In genomic region chr17:33779271-33779966, GRCm38 (mm10) we compare ENCODE assay signal across 9 mouse cellular contexts. TPM values are rescaled to one million over a fixed set of nuclear protein-coding genes. Genes with fewer than 3 reads are reported as not detected.
DNase-seq lines count a peak whose midpoint lies in the region; ATAC-seq and TF ChIP-seq lines count a peak whose summit lies in the region.
"Had no signal": no experiment of that assay in that cellular context is flagged by ENCODE, and none has a peak within 500 bp of the region (broad histone marks: within the 10 kb centered on the region; RNA-seq: fewer than 3 reads in every experiment).

No protein-coding gene starts in this region.

- peaks cover 29% of the 10 kb centered on the region for H3K4me1 ChIP-seq in hindbrain, postnatal 0 days (ENCODE audit: insufficient read depth, low read length)

- DNase-seq in adrenal gland, adult 2 months = peak; percentile 91
- peak; percentile 84 for DNase-seq in embryo, embryonic 10 days (ENCODE audit: low spot score)
- peak; percentile 92 to 94 for DNase-seq in gastrocnemius, adult 8-10 months (ENCODE audit: low spot score in 2 of 2)
- peak; percentile 92 for DNase-seq in hindbrain, postnatal 0 days (ENCODE audit: low spot score)
- DNase-seq in left cerebral cortex, adult 11 months (ENCODE audit: low spot score) = peak; percentile 65
- peak; percentile 97 for DNase-seq in lung, postnatal 10 days
- DNase-seq in skeletal muscle tissue, adult 2 months (ENCODE audit: low read depth, low spot score) = peak; percentile 94
- no peak for DNase-seq in T-cell, adult 2 months (ENCODE audit: low spot score)

- no peak for TF ChIP-seq CTCF in hindbrain, postnatal 0 days (IDR thresholded peaks at IDR 0.05; ENCODE audit: low read depth)

- H3K9me3 ChIP-seq in hindbrain, postnatal 0 days (ENCODE audit: low read length) = no peaks in the 10 kb centered on the region

- peak overlapping the region; percentile 86 for H3K4me2 ChIP-seq in hindbrain, postnatal 0 days (ENCODE audit: low read depth, low read length)

- no peaks in the 10 kb centered on the region for H3K36me3 ChIP-seq in hindbrain, postnatal 0 days (ENCODE audit: insufficient read depth, low read length)

- peak overlapping the region; percentile 46 for H3K4me3 ChIP-seq in hindbrain, postnatal 0 days (ENCODE audit: low read length)

- peak; percentile 91 for ATAC-seq in hindbrain, postnatal 0 days

- 0 out of 2 replicates have a peak overlapping the region, but pooled peaks have one; percentile 28 for H3K9ac ChIP-seq in hindbrain, postnatal 0 days (replicated peaks; ENCODE audit: low read length)

- peak overlapping the region; percentile 75 for H3K27ac ChIP-seq in hindbrain, postnatal 0 days

- H3K27me3 ChIP-seq in hindbrain, postnatal 0 days (ENCODE audit: insufficient read depth, low read length) = no peaks in the 10 kb centered on the region

- WGBS in hindbrain, postnatal 0 days = 40% methylated on average over 9 of the region's 9 CpGs

RNA-seq across cellular contexts. Expression of gene Angptl4, which starts 2.2 kb away (rescaled TPM):
- total RNA-seq in adrenal gland, adult 2 months (2021) = 100 to 1,000 TPM in 1 of 2 experiments, 10 to 100 TPM in 1; 44.5 to 100 TPM
- polyA plus RNA-seq in adrenal gland, adult 2 months (2012; rRNA removed) = 131 and 261 TPM in 2 replicates
- total RNA-seq in gastrocnemius, adult 8-10 months (2022) = 1 to 10 TPM in 3 of 4 experiments, under 1 TPM in 1; 0.41 to 5.5 (median 3.0) TPM
- total RNA-seq in hindbrain, postnatal 0 days (2014; rRNA removed) = 24.0 and 24.7 TPM in 2 replicates
- 31.9 and 37.5 TPM in 2 replicates for polyA plus RNA-seq in hindbrain, postnatal 0 days (2015; fragmentation: Nextera tagmentation; extraction: Ambion mirVana)
- polyA plus RNA-seq: erythroblast, embryonic 14.5 days had no signal

RNA-seq across cellular contexts. Expression of gene Rab11b, which starts 19.1 kb away (rescaled TPM):
- 100 to 1,000 TPM; 247 to 267 TPM for total RNA-seq in adrenal gland, adult 2 months (2021)
- polyA plus RNA-seq in adrenal gland, adult 2 months (2012; rRNA removed) = 522 and 543 TPM in 2 replicates
- total RNA-seq in gastrocnemius, adult 8-10 months (2022) = 100 to 1,000 TPM; 131 to 136 (median 133) TPM
- 123 and 163 TPM in 2 replicates for total RNA-seq in hindbrain, postnatal 0 days (2014; rRNA removed)
- polyA plus RNA-seq in hindbrain, postnatal 0 days (2015; fragmentation: Nextera tagmentation; extraction: Ambion mirVana) = 546 and 583 TPM in 2 replicates

RNA-seq across cellular contexts. Expression of gene Kank3, which starts 30.9 kb away (rescaled TPM):
- 10 to 100 TPM; 55.9 to 66.2 TPM for total RNA-seq in adrenal gland, adult 2 months (2021)
- 164 and 195 TPM in 2 replicates for polyA plus RNA-seq in adrenal gland, adult 2 months (2012; rRNA removed)
- 10 to 100 TPM; 12.4 to 17.4 (median 14.8) TPM for total RNA-seq in gastrocnemius, adult 8-10 months (2022)
- total RNA-seq in hindbrain, postnatal 0 days (2014; rRNA removed) = 33.5 and 57.2 TPM in 2 replicates
- 44.1 and 47.9 TPM in 2 replicates for polyA plus RNA-seq in hindbrain, postnatal 0 days (2015; fragmentation: Nextera tagmentation; extraction: Ambion mirVana)

RNA-seq across cellular contexts. Expression of gene Rps28, which starts 44.9 kb away (rescaled TPM):
- 1,000 to 10,000 TPM; 1,533 to 1,560 TPM for total RNA-seq in adrenal gland, adult 2 months (2021)
- polyA plus RNA-seq in adrenal gland, adult 2 months (2012; rRNA removed) = 387 and 446 TPM in 2 replicates
- 100 to 1,000 TPM; 634 to 807 (median 649) TPM for total RNA-seq in gastrocnemius, adult 8-10 months (2022)
- total RNA-seq in hindbrain, postnatal 0 days (2014; rRNA removed) = 117 and 293 TPM in 2 replicates
- polyA plus RNA-seq in hindbrain, postnatal 0 days (2015; fragmentation: Nextera tagmentation; extraction: Ambion mirVana) = 609 and 617 TPM in 2 replicates

RNA-seq across cellular contexts. Expression of gene Ndufa7, which starts 45.0 kb away (rescaled TPM):
- 100 to 1,000 TPM; 507 to 539 TPM for total RNA-seq in adrenal gland, adult 2 months (2021)
- 556 and 578 TPM in 2 replicates for polyA plus RNA-seq in adrenal gland, adult 2 months (2012; rRNA removed)
- total RNA-seq in gastrocnemius, adult 8-10 months (2022) = 100 to 1,000 TPM; 371 to 396 (median 385) TPM
- total RNA-seq in hindbrain, postnatal 0 days (2014; rRNA removed) = 289 and 356 TPM in 2 replicates
- polyA plus RNA-seq in hindbrain, postnatal 0 days (2015; fragmentation: Nextera tagmentation; extraction: Ambion mirVana) = 562 and 577 TPM in 2 replicates
